Comparison of ENCODE assay signal across 18 mouse cellular contexts in genomic region chr5:48122651-48123050, GRCm38 (mm10).
"Had no signal": no experiment of that assay in that cellular context is flagged by ENCODE, and none has a peak within 500 bp of the region (broad histone marks: within the 10 kb centered on the region; RNA-seq: fewer than 3 reads in every experiment).

No protein-coding gene starts in this region.

- H3K9me3 ChIP-seq: limb, embryonic 12.5 days; liver, embryonic 13.5 days; lung, embryonic 15.5 days; megakaryocyte, embryonic 14.5 days; midbrain, embryonic 13.5 days; neural tube, embryonic 12.5 days had no signal

- H3K27ac ChIP-seq: kidney, postnatal 0 days; layer of hippocampus, adult 2 months; left cerebral cortex, adult 2 months; limb, embryonic 12.5 days; liver, embryonic 13.5 days; lung, embryonic 15.5 days; macrophage; midbrain, embryonic 13.5 days; neural tube, embryonic 12.5 days; stomach, postnatal 0 days had no signal

- H3K36me3 ChIP-seq: limb, embryonic 12.5 days; liver, embryonic 13.5 days; lung, embryonic 15.5 days; midbrain, embryonic 13.5 days; neural tube, embryonic 12.5 days had no signal

- H3K27me3 ChIP-seq: limb, embryonic 12.5 days; liver, embryonic 13.5 days; lung, embryonic 15.5 days; megakaryocyte, embryonic 14.5 days; midbrain, embryonic 13.5 days; neural tube, embryonic 12.5 days had no signal

- H3K9ac ChIP-seq: limb, embryonic 12.5 days; liver, embryonic 13.5 days; liver, postnatal 0 days; lung, embryonic 15.5 days; midbrain, embryonic 13.5 days; neural tube, embryonic 12.5 days had no signal

- ATAC-seq: liver, postnatal 0 days; midbrain, embryonic 13.5 days had no signal

- H3K4me1 ChIP-seq: limb, embryonic 12.5 days; liver, embryonic 13.5 days; lung, embryonic 15.5 days; megakaryocyte, embryonic 14.5 days; midbrain, embryonic 13.5 days; neural tube, embryonic 12.5 days had no signal

- DNase-seq: kidney, adult 11 months; kidney, adult 9 months; kidney, postnatal 36 days; liver; liver, embryonic 13.5 days; liver, postnatal 0 days; lung, postnatal 14 days; right cerebral cortex, postnatal 14 days had no signal

- H3K4me2 ChIP-seq: limb, embryonic 12.5 days; liver, embryonic 13.5 days; lung, embryonic 15.5 days; midbrain, embryonic 13.5 days; neural tube, embryonic 12.5 days had no signal

- H3K4me3 ChIP-seq: layer of hippocampus, adult 2 months; left cerebral cortex, adult 2 months; limb, embryonic 12.5 days; liver, embryonic 13.5 days; lung, embryonic 15.5 days; megakaryocyte, embryonic 14.5 days; midbrain, embryonic 13.5 days; neural tube, embryonic 12.5 days had no signal
